Mouse (Mus musculus): Measurements from ENCODE around the gene Myo1b. TPM values are rescaled to one million over a fixed set of nuclear protein-coding genes. Genes with fewer than 3 reads are reported as not detected.

Myo1b gene
- polyA plus RNA-seq, 1 experiment from 2014 or later, result 63.8 TPM

DNA sequence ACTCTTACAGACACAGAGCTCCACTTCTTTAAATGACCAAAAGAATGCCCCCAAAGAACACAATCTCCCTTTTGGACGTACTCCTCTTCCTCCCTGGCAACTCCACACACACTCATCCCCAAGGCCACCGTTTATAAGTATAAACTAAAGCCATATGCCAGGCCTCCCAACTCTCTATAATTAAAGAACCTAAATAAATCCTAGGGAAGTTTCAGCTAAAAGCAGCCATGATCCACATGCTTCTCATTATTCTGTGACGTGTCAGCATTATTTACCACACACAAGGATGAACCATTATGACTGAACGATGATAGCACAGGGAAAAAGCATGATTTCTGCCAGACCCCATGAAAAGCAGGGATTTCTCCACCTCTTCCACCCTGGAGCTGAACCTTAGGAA is 78.6 kb downstream of the Myo1b start:
- no peak overlapping the region for H3K4me2 ChIP-seq
- no peaks in the 10 kb centered on the region for H3K36me3 ChIP-seq
- no peak overlapping the region for H3K27ac ChIP-seq
- no peaks in the 10 kb centered on the region for H3K9me3 ChIP-seq
- ATAC-seq (ENCODE audit: insufficient read depth, low FRiP score, low read depth), result no peak
- H3K4me1 ChIP-seq, result peaks cover 19% of the 10 kb centered on the region
- 40% methylated on average over 4 of the region's 4 CpGs for WGBS
- H3K9ac ChIP-seq, result no peak overlapping the region
- H3K4me3 ChIP-seq (replicated peaks), result no peak overlapping the region
- no peaks in the 10 kb centered on the region for H3K27me3 ChIP-seq (replicated peaks)

DNA sequence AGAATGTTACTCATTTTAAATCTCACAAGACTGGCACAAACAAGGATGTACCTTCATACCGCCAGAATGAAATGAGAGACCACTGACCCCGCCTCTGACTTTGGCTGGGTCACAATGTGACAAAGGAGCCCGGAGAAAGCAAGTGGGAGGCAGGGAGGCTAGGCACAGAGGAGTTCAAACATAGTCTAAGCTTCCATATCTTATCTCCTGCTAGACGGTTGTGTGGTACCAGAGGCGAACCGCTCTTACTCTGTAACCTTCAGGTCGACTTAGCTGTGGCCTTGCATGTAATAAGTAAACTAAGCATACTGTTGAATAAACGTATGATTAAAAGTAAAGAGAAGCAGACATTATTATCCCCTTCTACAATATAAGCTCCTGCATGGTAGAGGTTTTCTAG is 80.1 kb downstream of the Myo1b start:
- peaks cover 19% of the 10 kb centered on the region for H3K4me1 ChIP-seq
- no peak overlapping the region for H3K4me2 ChIP-seq
- no peaks in the 10 kb centered on the region for H3K27me3 ChIP-seq (replicated peaks)
- no peak overlapping the region for H3K4me3 ChIP-seq (replicated peaks)
- no peak overlapping the region for H3K9ac ChIP-seq
- H3K27ac ChIP-seq, result no peak overlapping the region
- peak; percentile 85 for ATAC-seq (ENCODE audit: insufficient read depth, low FRiP score, low read depth)
- WGBS, result 41% methylated on average over 8 of the region's 8 CpGs
- H3K9me3 ChIP-seq, result no peaks in the 10 kb centered on the region
- no peaks in the 10 kb centered on the region for H3K36me3 ChIP-seq

DNA sequence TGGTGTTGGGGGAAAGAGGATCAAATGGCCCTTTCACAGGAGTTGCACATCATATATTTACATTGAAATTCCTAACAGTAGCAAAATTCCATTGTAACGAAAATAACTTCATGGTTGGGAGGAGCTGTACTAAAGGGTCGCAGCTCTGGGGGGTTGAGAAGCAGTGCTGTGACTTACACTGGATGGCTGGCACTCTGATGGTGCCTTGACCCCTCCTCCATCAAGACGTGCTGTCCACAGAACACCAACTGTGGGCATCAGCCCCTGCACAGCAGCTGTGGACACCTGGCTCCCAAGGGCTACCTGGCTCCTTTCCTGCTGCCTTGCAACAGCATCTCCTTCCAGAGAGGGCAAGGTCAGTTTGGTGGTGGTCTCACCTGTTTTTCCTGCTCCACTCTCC is 81.8 kb downstream of the Myo1b start:
- H3K27ac ChIP-seq, result no peak overlapping the region
- WGBS, result 57% methylated on average over 3 of the region's 3 CpGs

DNA sequence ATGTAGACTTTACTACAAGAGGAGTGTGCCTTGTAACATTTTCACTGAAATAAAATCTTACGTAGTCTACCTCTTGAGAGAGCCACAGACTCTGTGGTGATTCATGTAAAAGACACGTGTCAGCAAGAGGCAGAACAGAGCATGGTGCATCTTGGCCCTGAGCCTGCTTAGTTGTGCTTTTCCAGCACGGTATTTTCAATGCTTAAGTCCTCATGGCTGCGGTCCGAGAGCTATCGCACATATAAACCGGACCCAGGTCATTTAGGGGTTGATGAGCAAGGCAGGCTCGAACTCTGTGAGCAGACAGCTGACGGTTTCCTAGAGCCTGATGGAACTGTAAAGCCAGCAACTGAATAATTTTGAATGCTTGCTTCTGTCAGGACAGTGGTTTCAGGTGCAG is 86.5 kb downstream of the Myo1b start:
- Histone ChIP-seq H3K27ac (no peak overlapping the region), H3K36me3 (no peaks in the 10 kb centered on the region), H3K27me3 (replicated peaks) (no peaks in the 10 kb centered on the region), H3K4me2 (no peak overlapping the region), H3K4me1 (no peaks in the 10 kb centered on the region), H3K4me3 (replicated peaks) (no peak overlapping the region), H3K9ac (no peak overlapping the region), H3K9me3 (no peaks in the 10 kb centered on the region)
- WGBS, result 75% methylated on average over 9 of the region's 9 CpGs
- no peak for ATAC-seq (ENCODE audit: insufficient read depth, low FRiP score, low read depth)

More for the DNA sequence above, 81.8 kb downstream of the Myo1b start:
- no peak for ATAC-seq (ENCODE audit: insufficient read depth, low FRiP score, low read depth)
- Histone ChIP-seq H3K4me1 (peaks cover 19% of the 10 kb centered on the region), H3K4me2 (no peak overlapping the region), H3K9ac (no peak overlapping the region), H3K27me3 (replicated peaks) (no peaks in the 10 kb centered on the region), H3K36me3 (no peaks in the 10 kb centered on the region), H3K9me3 (no peaks in the 10 kb centered on the region), H3K4me3 (replicated peaks) (no peak overlapping the region)

DNA sequence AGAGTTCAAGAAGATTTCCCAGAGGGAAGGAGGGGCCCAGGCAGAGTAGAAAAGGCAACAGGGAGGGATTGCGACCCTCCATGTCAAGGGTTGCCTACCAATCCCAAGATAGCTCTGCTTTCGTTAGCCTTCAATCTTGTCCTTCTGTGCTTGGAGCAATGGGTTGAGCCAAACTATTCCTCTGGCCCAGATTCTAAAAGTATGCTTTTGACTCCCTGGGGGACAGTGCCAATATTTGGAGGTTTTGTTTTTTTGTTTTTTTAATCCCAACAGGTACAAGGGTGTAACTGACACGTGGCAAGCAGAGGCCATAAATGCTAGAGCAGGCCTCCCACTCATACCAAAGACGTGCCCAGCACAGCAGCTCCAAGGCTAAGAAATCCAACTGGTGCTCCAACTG is 93.3 kb downstream of the Myo1b start:
- Histone ChIP-seq H3K9me3 (no peaks in the 10 kb centered on the region), H3K4me1 (peaks cover 11% of the 10 kb centered on the region; the same call in 1 of the 2 replicates), H3K9ac (no peak overlapping the region), H3K36me3 (peaks cover 2% of the 10 kb centered on the region; the same call in 1 of the 2 replicates), H3K27ac (peak overlapping the region; percentile 49; the same call in 1 of the 2 replicates), H3K4me2 (no peak overlapping the region), H3K27me3 (replicated peaks) (no peaks in the 10 kb centered on the region), H3K4me3 (replicated peaks) (no peak overlapping the region)
- no peak for ATAC-seq (ENCODE audit: insufficient read depth, low FRiP score, low read depth)
- 85% methylated on average over 4 of the region's 4 CpGs for WGBS

DNA sequence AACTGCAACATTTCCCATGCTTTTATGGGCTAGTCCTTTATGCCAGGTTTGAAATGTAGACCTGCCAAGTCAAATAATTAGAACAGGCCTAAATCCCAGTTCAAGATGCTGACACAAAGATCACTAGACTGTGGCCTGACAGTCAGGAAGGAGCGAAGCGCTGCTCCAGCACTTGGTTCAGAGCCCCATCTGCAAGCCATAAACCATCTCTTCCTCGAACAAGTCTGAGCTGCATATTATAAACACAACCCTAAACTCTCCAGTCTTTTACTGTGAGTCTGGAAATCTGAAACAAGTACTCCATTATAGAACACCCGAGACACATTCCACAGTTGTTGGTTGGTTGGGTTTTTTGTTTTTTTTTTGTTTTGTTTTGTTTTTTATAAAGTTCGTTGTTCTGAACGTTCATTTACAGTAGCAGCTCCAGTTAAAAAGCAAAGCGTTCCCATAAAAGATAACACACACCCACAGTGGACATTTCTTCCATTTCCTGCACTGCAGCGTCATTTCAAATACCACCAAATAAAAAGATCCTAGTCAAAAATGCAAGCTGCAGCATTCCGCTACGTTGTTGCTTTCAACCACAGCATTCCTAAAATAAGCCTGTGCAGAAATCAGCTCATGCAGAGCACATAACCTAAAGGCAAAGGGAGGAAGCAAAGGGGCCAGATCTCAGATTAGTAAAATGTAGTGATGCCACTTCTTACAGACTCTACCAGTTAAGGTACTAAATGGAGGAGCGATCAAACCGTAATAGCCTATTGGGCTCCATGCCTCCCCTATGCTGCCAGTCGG is 94.0 kb downstream of the Myo1b start:
- Histone ChIP-seq H3K4me3 (replicated peaks) (no peak overlapping the region), H3K4me1 (peaks cover 11% of the 10 kb centered on the region; the same call in 1 of the 2 replicates), H3K36me3 (peaks cover 2% of the 10 kb centered on the region; the same call in 1 of the 2 replicates), H3K4me2 (no peak overlapping the region), H3K9ac (no peak overlapping the region), H3K9me3 (no peaks in the 10 kb centered on the region), H3K27me3 (replicated peaks) (no peaks in the 10 kb centered on the region), H3K27ac (peak overlapping the region; percentile 49; the same call in 1 of the 2 replicates)
- ATAC-seq (ENCODE audit: insufficient read depth, low FRiP score, low read depth), result no peak
- 58% methylated on average over 13 of the region's 13 CpGs for WGBS

DNA sequence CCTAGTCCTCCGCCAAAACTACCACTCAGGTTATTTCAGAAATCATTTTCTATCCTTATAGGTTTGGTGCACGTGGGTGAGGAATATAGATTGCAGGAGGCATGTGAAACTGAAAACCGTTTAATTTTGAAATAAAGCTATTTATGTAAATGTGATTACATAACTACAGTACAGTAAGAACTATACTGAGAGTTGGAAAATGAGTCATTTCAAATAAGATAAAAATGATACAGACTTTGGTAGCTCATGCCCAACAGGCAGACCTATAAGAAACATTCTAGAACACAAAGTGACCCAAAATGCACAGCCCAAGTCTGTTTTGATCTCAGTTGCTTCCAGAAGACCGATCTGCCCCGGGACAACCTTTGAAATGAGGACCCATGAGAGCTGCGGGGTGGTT is 95.4 kb downstream of the Myo1b start:
- ATAC-seq (ENCODE audit: insufficient read depth, low FRiP score, low read depth), result no peak
- WGBS, result 85% methylated on average over 6 of the region's 6 CpGs
- Histone ChIP-seq H3K9me3 (no peaks in the 10 kb centered on the region), H3K27ac (no peak overlapping the region; the same call in 1 of the 2 replicates), H3K9ac (no peak overlapping the region), H3K27me3 (replicated peaks) (no peaks in the 10 kb centered on the region), H3K4me3 (replicated peaks) (no peak overlapping the region), H3K4me1 (peaks cover 13% of the 10 kb centered on the region; the same call in 1 of the 2 replicates), H3K36me3 (peaks cover 2% of the 10 kb centered on the region; the same call in 1 of the 2 replicates), H3K4me2 (no peak overlapping the region)

DNA sequence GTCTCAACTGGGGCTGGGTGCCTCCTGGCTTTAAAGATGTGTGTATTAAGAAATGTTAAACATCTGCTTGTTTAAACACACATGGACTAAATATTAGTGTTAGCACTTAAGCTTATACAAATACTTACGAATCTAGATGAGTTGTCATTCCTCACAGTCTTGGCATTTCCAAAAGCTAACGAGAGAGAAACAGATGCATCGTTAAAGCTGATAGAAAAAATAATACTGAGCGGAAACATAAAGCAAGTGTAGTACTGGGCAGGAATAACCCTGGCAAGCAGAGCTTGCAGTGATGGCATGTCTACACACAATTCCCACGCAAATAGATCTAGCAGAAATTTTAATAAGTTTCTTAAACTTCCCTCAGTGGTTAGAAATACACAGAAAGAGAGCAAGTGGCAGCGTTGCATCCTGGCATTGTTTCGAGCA is 95.8 kb downstream of the Myo1b start:
- Histone ChIP-seq H3K4me2 (no peak overlapping the region), H3K27me3 (replicated peaks) (no peaks in the 10 kb centered on the region), H3K27ac (no peak overlapping the region; the same call in 1 of the 2 replicates), H3K9ac (no peak overlapping the region), H3K9me3 (no peaks in the 10 kb centered on the region), H3K4me1 (peaks cover 13% of the 10 kb centered on the region; the same call in 1 of the 2 replicates), H3K36me3 (peaks cover 2% of the 10 kb centered on the region; the same call in 1 of the 2 replicates), H3K4me3 (replicated peaks) (no peak overlapping the region)
- WGBS, result 43% methylated on average over 7 of the region's 7 CpGs
- ATAC-seq (ENCODE audit: insufficient read depth, low FRiP score, low read depth), result peak; percentile 35; the same call in 1 of the 2 replicates

DNA sequence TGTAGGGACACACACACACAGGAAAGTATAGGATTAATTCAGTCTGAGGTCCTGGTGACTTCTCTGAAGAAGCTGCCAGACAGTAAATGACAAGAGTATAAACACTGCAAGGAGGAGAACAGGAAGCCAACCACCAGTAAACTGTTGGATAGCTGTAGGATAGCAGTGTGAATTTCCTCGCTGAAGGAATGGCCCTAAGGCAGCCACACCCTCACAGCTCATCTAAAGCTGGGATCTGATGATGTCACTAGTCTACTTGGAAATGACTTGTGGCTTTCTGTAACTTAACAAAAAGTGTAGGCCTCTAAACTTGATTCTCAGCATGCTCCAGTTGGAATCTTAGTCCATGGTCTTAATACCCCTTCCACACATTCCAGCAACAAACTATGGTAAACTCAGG is 100.2 kb downstream of the Myo1b start:
- no peak overlapping the region for H3K27ac ChIP-seq
- H3K4me1 ChIP-seq, result peaks cover 5% of the 10 kb centered on the region; the same call in 1 of the 2 replicates
- H3K9me3 ChIP-seq, result no peaks in the 10 kb centered on the region
- H3K9ac ChIP-seq, result no peak overlapping the region
- H3K27me3 ChIP-seq (replicated peaks), result no peaks in the 10 kb centered on the region
- no peak overlapping the region for H3K4me2 ChIP-seq
- no peaks in the 10 kb centered on the region for H3K36me3 ChIP-seq
- WGBS, result 70% methylated on average over 1 of the region's 1 CpGs
- no peak for ATAC-seq (ENCODE audit: insufficient read depth, low FRiP score, low read depth)
- no peak overlapping the region for H3K4me3 ChIP-seq (replicated peaks)

DNA sequence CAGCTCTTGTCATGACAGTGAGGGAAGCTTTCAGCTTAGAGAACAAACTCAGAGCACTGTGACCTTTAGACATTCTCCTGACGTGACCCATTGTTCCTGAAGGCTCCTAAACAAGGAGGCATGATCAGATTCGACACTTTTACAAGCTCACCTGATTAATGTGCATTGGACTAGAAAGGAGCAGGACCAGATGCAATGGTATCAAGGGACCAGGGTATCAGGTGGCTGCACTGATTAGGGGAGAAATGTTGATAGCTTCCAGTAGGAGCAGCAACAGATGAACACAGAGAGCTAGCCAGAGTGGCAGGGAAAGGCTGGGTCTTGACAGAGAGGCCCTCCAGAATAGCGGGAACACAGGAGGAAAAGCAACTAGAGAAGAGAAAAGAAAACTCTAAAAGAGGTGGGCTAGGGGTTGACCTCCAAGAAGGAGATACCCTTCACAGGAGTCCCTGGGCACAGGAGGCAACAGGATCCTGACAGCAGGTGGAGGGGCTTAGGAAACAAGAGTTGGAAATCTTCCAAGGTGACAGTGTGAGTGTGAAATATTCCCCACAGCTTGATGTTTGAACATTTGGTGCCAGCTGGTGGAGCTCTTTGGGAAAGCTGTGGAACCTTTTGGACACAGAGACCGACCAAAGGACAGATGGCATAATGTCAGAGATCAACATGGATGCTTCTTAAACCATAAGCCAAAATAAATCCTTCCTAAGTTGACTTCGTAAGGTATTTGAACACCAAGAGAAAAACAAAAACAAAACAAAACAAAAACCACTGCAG is 100.8 kb downstream of the Myo1b start:
- H3K9me3 ChIP-seq, result no peaks in the 10 kb centered on the region
- H3K4me3 ChIP-seq (replicated peaks), result no peak overlapping the region
- no peak for ATAC-seq (ENCODE audit: insufficient read depth, low FRiP score, low read depth)
- 0 out of 2 replicates have a peak, but pooled peaks cover 2% of the 10 kb centered on the region for H3K4me1 ChIP-seq
- no peak overlapping the region for H3K9ac ChIP-seq
- H3K4me2 ChIP-seq, result no peak overlapping the region
- H3K27ac ChIP-seq, result no peak overlapping the region
- no peaks in the 10 kb centered on the region for H3K36me3 ChIP-seq
- WGBS, result 52% methylated on average over 5 of the region's 5 CpGs
- H3K27me3 ChIP-seq (replicated peaks), result no peaks in the 10 kb centered on the region

DNA sequence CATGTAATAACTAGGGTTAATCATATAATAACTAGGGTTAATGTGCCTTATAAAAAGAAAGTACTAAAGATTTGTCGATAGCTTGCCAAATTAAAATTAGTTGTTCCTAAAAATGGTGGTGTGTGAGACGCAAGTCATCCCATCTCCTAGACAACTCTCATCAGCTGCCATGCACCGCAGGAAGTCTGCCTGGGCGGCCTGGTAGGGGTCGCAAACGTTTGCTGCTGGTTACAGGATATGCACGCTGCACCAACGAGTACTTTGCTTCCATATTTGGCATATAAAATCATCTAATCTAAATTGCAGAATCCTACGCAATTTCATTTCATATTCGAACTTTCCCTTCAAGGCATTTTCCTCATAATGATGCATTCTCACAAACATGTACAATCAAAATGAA is 107.0 kb downstream of the Myo1b start:
- Histone ChIP-seq H3K9me3 (no peaks in the 10 kb centered on the region), H3K27ac (no peak overlapping the region), H3K9ac (no peak overlapping the region), H3K4me3 (replicated peaks) (no peak overlapping the region), H3K36me3 (no peaks in the 10 kb centered on the region), H3K4me2 (no peak overlapping the region), H3K4me1 (no peaks in the 10 kb centered on the region), H3K27me3 (replicated peaks) (no peaks in the 10 kb centered on the region)
- 80% methylated on average over 10 of the region's 10 CpGs for WGBS
- no peak for ATAC-seq (ENCODE audit: insufficient read depth, low FRiP score, low read depth)

DNA sequence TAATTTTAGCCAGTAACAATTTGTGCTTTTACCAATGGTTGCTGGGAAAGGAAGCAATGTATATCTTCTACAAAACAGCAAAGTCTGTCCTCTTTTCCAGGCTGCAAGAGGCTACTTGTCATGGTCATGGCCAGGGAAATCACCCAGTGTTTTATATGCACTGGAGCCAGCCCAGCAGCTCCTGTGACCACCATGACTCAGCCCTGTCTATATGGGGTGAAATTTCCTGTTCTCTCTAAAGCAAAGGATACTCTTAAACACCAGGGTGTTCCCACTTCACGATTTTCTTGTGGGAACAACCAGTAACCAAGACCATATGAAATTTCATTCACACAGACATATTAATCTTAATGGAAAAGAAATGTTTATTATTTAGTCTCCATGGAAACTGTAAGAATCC is 107.6 kb downstream of the Myo1b start:
- Histone ChIP-seq H3K4me1 (no peaks in the 10 kb centered on the region), H3K9ac (no peak overlapping the region), H3K27me3 (replicated peaks) (no peaks in the 10 kb centered on the region), H3K27ac (no peak overlapping the region), H3K4me2 (no peak overlapping the region), H3K9me3 (no peaks in the 10 kb centered on the region), H3K36me3 (no peaks in the 10 kb centered on the region), H3K4me3 (replicated peaks) (no peak overlapping the region)
- no peak for ATAC-seq (ENCODE audit: insufficient read depth, low FRiP score, low read depth)
- WGBS, result 52% methylated on average over 1 of the region's 1 CpGs

Data from stomach, embryonic 15.5 days (tissue).